Mouse (Mus musculus) forebrain, embryonic 16.5 days (tissue): Measurements from ENCODE around the gene Slc4a1. TPM values are rescaled to one million over a fixed set of nuclear protein-coding genes. Genes with fewer than 3 reads are reported as not detected.
A peak's percentile ranks its signal among the peaks of the same experiment; 100 is the strongest.

Experiments used
- ATAC-seq: fragments of 200-750 bp; cut with Nextera tagmentation; 2 replicates; pipeline ENCODE4 v1.8.0; 2017; ENCODE audit warnings: mild to moderate bottlenecking, moderate library complexity
- H3K27ac ChIP-seq: fragments of 300-500 bp; sonication (generic); 2 replicates; pipeline ENCODE4 v1.5.1; 2014; ENCODE audit warnings: low read length, control low read depth
- H3K27me3 ChIP-seq: fragments of 300-500 bp; sonication (generic); replicated peaks from 2 replicates; pipeline ENCODE4 v1.6.1; 2014; ENCODE audit warnings: low read length; ENCODE audit not compliant: control insufficient read depth, insufficient read depth
- H3K36me3 ChIP-seq: fragments of 300-500 bp; sonication (generic); 2 replicates; pipeline ENCODE4 v1.6.1; 2014; ENCODE audit not compliant: control insufficient read depth, insufficient read depth
- H3K4me1 ChIP-seq: fragments of 300-500 bp; sonication (generic); replicated peaks from 2 replicates; pipeline ENCODE4 v1.6.1; 2014; ENCODE audit warnings: low read length; ENCODE audit not compliant: control insufficient read depth, insufficient read depth
- H3K4me2 ChIP-seq: fragments of 300-500 bp; sonication (generic); 2 replicates; pipeline ENCODE4 v1.6.1; 2014; ENCODE audit warnings: mild to moderate bottlenecking, low read length, control low read depth
- H3K4me3 ChIP-seq: fragments of 300-500 bp; sonication (generic); replicated peaks from 2 replicates; pipeline ENCODE4 v1.5.1; 2014; ENCODE audit warnings: mild to moderate bottlenecking, low read length, control low read depth
- H3K9ac ChIP-seq: fragments of 300-500 bp; sonication (generic); replicated peaks from 2 replicates; pipeline ENCODE4 v1.6.1; 2014; ENCODE audit warnings: low read depth, low read length, control low read depth
- H3K9me3 ChIP-seq: fragments of 300-500 bp; sonication (generic); 2 replicates; pipeline ENCODE4 v1.6.1; 2016; ENCODE audit warnings: low read length; ENCODE audit not compliant: control insufficient read depth
- WGBS: fragments of 180-500 bp; shearing (Covaris S2); extraction: QIAGEN DNeasy Blood & Tissue Kit; methylation state at CpG from one replicate; pipeline ENCODE4 v1.1.7; 2014; 5-methylcytosine and 5-hydroxymethylcytosine counted together
- polyA plus RNA-seq: library from polyadenylated mRNA; unstranded; fragments of >200 nt; fragmentation: Nextera tagmentation; extraction: Ambion mirVana; gene quantifications from 2 replicates; pipeline ENCODE4 v1.2.1, GENCODE M21; 2015

Slc4a1 gene
- polyA plus RNA-seq, 1 experiment from 2014 or later: 2.0 TPM

GRCm38 (mm10) chr11:102316572-102317297 lies 49.3 kb downstream of the Slc4a1 start:
- Histone ChIP-seq H3K27me3 (no peaks in the 10 kb centered on the region), H3K27ac (peak overlapping the region; percentile 99), H3K36me3 (peaks cover 22% of the 10 kb centered on the region; the same call in 1 of the 2 replicates), H3K4me2 (peak overlapping the region; percentile 66), H3K4me3 (peak overlapping the region; percentile 93), H3K9ac (peak overlapping the region; percentile 99), H3K4me1 (peaks cover 20% of the 10 kb centered on the region), H3K9me3 (no peaks in the 10 kb centered on the region)
- WGBS: 0% methylated on average over 61 of the region's 80 CpGs
- peak; percentile 32 for ATAC-seq

GRCm38 (mm10) chr11:102315690-102316571 lies 50.1 kb downstream of the Slc4a1 start:
- 9% methylated on average over 14 of the region's 14 CpGs for WGBS
- peak overlapping the region; percentile 93 for H3K4me3 ChIP-seq
- no peaks in the 10 kb centered on the region for H3K9me3 ChIP-seq
- H3K27ac ChIP-seq: peak overlapping the region; percentile 99
- H3K9ac ChIP-seq: peak overlapping the region; percentile 99
- ATAC-seq: no peak
- peaks cover 18% of the 10 kb centered on the region for H3K4me1 ChIP-seq
- peaks cover 22% of the 10 kb centered on the region; the same call in 1 of the 2 replicates for H3K36me3 ChIP-seq
- no peaks in the 10 kb centered on the region for H3K27me3 ChIP-seq
- H3K4me2 ChIP-seq: peak overlapping the region; percentile 66

DNA sequence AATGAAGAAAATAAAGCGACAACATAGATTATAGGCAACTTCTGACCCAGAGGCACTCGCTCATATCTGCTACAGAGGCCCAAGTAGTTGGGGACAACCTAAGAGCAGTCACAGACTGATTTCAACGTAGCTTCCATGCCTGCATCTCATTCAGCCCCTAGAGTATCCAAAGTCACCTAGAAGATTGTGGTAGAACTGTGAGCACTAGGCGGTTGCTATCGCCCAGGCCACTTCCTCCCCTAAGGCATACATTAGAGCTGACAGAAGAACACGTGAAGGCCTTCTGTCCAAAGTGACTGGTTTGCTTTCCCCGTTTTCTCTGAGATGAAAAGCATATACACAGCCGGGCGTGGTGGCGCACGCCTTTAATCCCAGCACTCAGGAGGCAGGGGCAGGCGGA lies 51.7 kb downstream of the Slc4a1 start:
- H3K36me3 ChIP-seq: peaks cover 22% of the 10 kb centered on the region; the same call in 1 of the 2 replicates
- no peaks in the 10 kb centered on the region for H3K27me3 ChIP-seq
- no peak overlapping the region for H3K9ac ChIP-seq
- no peaks in the 10 kb centered on the region for H3K9me3 ChIP-seq
- H3K27ac ChIP-seq: no peak overlapping the region
- H3K4me3 ChIP-seq: no peak overlapping the region
- 88% methylated on average over 12 of the region's 12 CpGs for WGBS
- ATAC-seq: no peak
- H3K4me1 ChIP-seq: peaks cover 17% of the 10 kb centered on the region
- no peak overlapping the region for H3K4me2 ChIP-seq

DNA sequence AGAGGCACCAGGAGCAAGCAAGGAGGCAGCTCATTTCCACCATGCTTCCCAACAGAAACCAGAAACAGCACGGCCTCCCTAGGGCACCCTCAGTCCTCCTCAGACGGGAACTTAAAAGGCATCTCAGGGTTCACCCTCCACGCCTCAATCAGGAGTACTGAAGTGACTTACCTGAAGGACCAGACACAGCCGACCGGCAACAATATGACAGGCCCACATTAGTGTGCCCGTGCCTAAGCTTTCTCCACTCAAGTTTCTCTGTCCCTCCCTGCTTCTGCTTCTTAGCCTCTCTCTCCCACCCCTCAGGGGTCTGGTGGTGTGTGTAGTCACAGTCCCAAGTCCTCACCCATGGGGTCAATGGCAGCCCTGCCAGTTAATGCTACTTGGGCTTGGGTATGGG lies 53.4 kb downstream of the Slc4a1 start:
- WGBS: 84% methylated on average over 6 of the region's 6 CpGs

DNA sequence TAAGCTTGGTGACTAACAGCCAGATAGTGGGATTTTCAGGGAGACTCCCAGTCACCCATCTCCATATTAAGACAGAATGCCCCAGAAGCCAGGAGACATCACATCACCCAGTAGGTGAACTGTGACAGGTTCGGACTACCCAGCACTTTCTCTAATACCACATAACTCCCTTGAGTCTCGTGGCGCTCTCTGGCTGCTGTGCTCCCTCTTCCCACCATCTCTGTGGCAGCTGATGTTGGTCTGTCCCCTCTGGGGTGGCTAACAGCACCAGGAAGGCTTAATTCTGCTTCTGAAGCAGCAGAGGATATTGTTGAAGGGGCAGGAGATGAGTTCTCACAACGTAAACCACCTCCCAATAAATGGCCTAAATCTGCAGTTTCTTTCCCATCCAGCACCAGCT lies 54.0 kb downstream of the Slc4a1 start:
- no peaks in the 10 kb centered on the region for H3K27me3 ChIP-seq
- no peak overlapping the region for H3K4me2 ChIP-seq
- no peak overlapping the region for H3K4me3 ChIP-seq
- no peaks in the 10 kb centered on the region for H3K9me3 ChIP-seq
- 85% methylated on average over 4 of the region's 4 CpGs for WGBS
- H3K4me1 ChIP-seq: peaks cover 25% of the 10 kb centered on the region
- H3K36me3 ChIP-seq: peaks cover 34% of the 10 kb centered on the region; the same call in 1 of the 2 replicates
- H3K9ac ChIP-seq: no peak overlapping the region
- H3K27ac ChIP-seq: no peak overlapping the region
- ATAC-seq: no peak

More for the DNA sequence above, 53.4 kb downstream of the Slc4a1 start:
- Histone ChIP-seq H3K4me1 (peaks cover 25% of the 10 kb centered on the region), H3K4me3 (no peak overlapping the region), H3K9me3 (no peaks in the 10 kb centered on the region), H3K27ac (no peak overlapping the region), H3K27me3 (no peaks in the 10 kb centered on the region), H3K4me2 (no peak overlapping the region), H3K36me3 (peaks cover 28% of the 10 kb centered on the region; the same call in 1 of the 2 replicates), H3K9ac (no peak overlapping the region)
- ATAC-seq: no peak

- WGBS: 46% methylated on average over 37 of the region's 38 CpGs
- H3K27ac ChIP-seq: no peak overlapping the region
- H3K4me1 ChIP-seq: peaks cover 20% of the 10 kb centered on the region
- H3K27me3 ChIP-seq: no peaks in the 10 kb centered on the region
- no peak overlapping the region for H3K4me2 ChIP-seq
- H3K36me3 ChIP-seq: peaks cover 42% of the 10 kb centered on the region
- H3K9me3 ChIP-seq: no peaks in the 10 kb centered on the region
- no peak for ATAC-seq
- H3K4me3 ChIP-seq: no peak overlapping the region
- no peak overlapping the region for H3K9ac ChIP-seq
These were observed 55.0 kb downstream of the Slc4a1 start for GRCm38 (mm10) chr11:102310768-102311695.

DNA sequence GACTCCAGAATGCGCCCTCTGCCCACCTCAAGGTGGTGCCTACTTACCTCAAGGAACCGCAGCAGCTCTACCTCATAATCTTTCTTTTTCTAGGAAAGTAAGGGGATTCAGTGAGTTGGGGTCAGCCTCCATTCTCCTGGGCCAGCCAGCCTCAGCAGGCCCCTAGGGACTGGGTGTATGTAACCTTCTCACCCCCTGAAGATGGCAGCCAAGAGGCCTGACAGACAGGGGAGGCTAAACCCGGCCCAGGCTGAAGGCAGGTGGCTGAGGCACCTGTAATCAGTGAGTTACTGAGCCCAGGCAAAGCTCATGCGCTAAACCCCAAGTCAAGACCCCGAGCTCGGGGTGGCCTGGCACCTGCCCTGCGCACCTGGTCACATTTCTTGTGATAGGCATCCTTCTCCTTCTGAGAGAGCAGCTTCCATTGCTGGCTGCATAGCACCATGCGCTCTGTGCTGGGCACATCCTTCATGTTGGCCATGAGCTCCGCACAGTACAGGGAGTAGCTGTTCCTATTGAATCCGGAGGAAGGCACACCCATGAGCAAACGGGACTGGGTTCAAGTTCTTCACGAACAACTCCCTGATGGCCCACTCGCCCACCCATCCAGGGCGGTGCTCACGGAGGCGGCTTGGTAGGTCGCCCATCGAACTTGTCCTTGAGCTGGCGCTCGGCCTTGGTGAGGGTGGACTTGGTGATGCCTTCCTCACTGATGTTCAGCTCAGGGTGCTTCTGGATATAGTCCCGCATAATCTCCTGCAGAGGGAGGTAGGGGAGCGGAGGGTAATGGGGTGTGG lies 56.0 kb downstream of the Slc4a1 start:
- Histone ChIP-seq H3K4me1 (peaks cover 11% of the 10 kb centered on the region), H3K27ac (no peak overlapping the region), H3K9ac (peak overlapping the region; percentile 27; the same call in 1 of the 2 replicates), H3K9me3 (no peaks in the 10 kb centered on the region), H3K4me2 (no peak overlapping the region), H3K36me3 (peaks cover 42% of the 10 kb centered on the region), H3K27me3 (no peaks in the 10 kb centered on the region), H3K4me3 (no peak overlapping the region)
- ATAC-seq: no peak
- WGBS: 85% methylated on average over 22 of the region's 22 CpGs

DNA sequence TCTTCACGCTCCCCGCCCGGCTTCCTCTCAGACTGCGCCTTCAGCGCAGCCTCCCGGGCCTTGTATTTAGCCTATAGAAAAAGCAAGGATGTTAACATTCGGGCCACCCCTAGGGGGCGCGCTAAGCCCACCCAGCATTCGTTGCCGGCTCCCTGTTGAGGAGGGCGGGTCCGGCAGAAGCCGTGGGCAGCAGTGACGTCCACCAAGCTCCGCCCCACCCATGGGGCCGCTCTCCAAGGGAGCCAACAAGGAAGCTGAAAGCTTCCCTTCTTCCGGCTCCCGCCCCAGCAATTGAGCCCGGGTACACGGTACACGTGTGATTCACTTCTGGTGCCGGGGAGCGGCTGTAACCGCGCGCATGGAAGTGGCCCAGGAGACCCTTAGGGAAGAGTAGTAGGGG lies 57.0 kb downstream of the Slc4a1 start:
- peak overlapping the region; percentile 9; the same call in 1 of the 2 replicates for H3K27ac ChIP-seq
- WGBS: 1% methylated on average over 27 of the region's 27 CpGs
- H3K36me3 ChIP-seq: peaks cover 39% of the 10 kb centered on the region
- peak overlapping the region; percentile 31; the same call in 1 of the 2 replicates for H3K9ac ChIP-seq
- H3K4me2 ChIP-seq: peak overlapping the region; percentile 49
- H3K4me1 ChIP-seq: peaks cover 11% of the 10 kb centered on the region
- H3K4me3 ChIP-seq: peak overlapping the region; percentile 32
- ATAC-seq: peak; percentile 95
- H3K27me3 ChIP-seq: no peaks in the 10 kb centered on the region
- no peaks in the 10 kb centered on the region for H3K9me3 ChIP-seq
